Mouse (Mus musculus) spleen, adult 2 months (tissue): ENCODE data around the gene Atoh1. TPM values are rescaled to one million over a fixed set of nuclear protein-coding genes. Genes with fewer than 3 reads are reported as not detected.

Source experiments
- DNase-seq, 2 experiments: peaks; one replicate each; pipeline versions ENCODE4 v3.0.0 to v3.0.0-alpha.2; 2012 to 2021; ENCODE audit warnings: low spot score in 2 of 2, low read depth in 1 of 2
- H3K27ac ChIP-seq: fragments of 200-500 bp; 2 replicates; pipeline ENCODE4 v1.5.1; 2012; ENCODE audit warnings: low read length, inconsistent platforms; ENCODE audit not compliant: insufficient read depth
- H3K27me3 ChIP-seq: fragments of 200-500 bp; 2 replicates; pipeline ENCODE4 v1.6.1; 2012; ENCODE audit warnings: mild to moderate bottlenecking, moderate library complexity, low read length, inconsistent platforms; ENCODE audit not compliant: control insufficient read depth, insufficient read depth
- H3K36me3 ChIP-seq: fragments of 200-500 bp; 2 replicates; pipeline ENCODE4 v1.6.1; 2012; ENCODE audit warnings: mild to moderate bottlenecking, low read length, inconsistent platforms; ENCODE audit not compliant: control insufficient read depth, insufficient read depth
- H3K4me1 ChIP-seq: fragments of 200-500 bp; 2 replicates; pipeline ENCODE4 v1.6.1; 2011; ENCODE audit warnings: inconsistent platforms; ENCODE audit not compliant: control insufficient read depth, insufficient read depth, insufficient read length
- H3K4me3 ChIP-seq: fragments of 200-500 bp; 2 replicates; pipeline ENCODE4 v1.5.1; 2011; ENCODE audit warnings: mild to moderate bottlenecking, inconsistent platforms; ENCODE audit not compliant: insufficient read depth, insufficient read length; ENCODE audit errors: extremely low read depth
- CTCF ChIP-seq: fragments of 200-500 bp; IDR thresholded peaks from 2 replicates; pipeline ENCODE4 v1.5.1; 2011; ENCODE audit warnings: mild to moderate bottlenecking, inconsistent platforms; ENCODE audit not compliant: insufficient read depth, insufficient read length, insufficient replicate concordance; ENCODE audit errors: extremely low read depth
- POLR2A ChIP-seq: fragments of 200-500 bp; IDR thresholded peaks from 2 replicates; pipeline ENCODE4 v1.6.1; 2011; ENCODE audit warnings: low read depth, low read length, inconsistent platforms
- WGBS: fragments of 180-500 bp; shearing (Covaris S2); methylation state at CpG from one replicate; pipeline ENCODE4 v1.1.7; 2018; 5-methylcytosine and 5-hydroxymethylcytosine counted together
- polyA plus RNA-seq: library from polyadenylated mRNA; depleted of rRNA; stranded (reverse); fragments of >200 nt; gene quantifications from 2 replicates; pipeline ENCODE4 v1.2.3, GENCODE M21; 2012

Atoh1 gene
- polyA plus RNA-seq, 1 experiment: not detected

DNA sequence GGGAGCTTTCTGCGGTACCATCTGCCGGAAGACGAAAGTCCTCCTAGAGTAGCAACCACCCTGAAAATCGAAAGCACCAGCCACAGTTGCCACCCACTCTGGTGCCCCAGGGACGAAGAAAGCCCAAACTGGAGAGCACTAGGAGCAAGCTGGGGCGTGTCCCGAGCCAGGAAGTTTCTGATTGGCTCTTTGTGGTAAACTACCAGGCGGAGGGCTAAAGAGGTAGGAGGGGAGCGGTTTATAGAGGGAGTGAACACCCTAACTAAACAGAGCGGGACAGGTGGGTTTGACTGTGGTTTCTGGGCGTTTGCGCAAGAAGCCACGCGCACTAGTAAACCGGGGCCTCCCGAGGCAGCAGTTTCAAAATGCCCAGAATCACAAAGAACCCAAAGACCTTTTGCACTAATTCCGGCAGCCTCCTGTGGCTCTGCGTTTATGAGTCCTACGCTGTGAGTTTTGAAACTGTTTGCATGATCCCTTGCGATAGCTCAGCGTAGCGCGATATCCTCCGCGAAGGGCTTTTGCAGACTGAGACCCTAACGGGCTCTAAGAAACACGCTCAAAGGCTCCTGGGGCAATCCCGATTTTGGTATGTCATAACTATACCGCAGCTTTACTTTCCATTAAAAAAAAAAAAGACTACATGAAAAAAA, 1.0 kb upstream of the Atoh1 start:
- under 1% methylated on average over 29 of the region's 29 CpGs for WGBS
- DNase-seq: no peak
- H3K27ac ChIP-seq: no peak overlapping the region
- no peaks in the 10 kb centered on the region for H3K36me3 ChIP-seq
- H3K4me1 ChIP-seq: no peaks in the 10 kb centered on the region
- TF ChIP-seq CTCF (no peak), POLR2A (no peak)
- H3K4me3 ChIP-seq: no peak overlapping the region
- peaks cover 18% of the 10 kb centered on the region for H3K27me3 ChIP-seq

DNA sequence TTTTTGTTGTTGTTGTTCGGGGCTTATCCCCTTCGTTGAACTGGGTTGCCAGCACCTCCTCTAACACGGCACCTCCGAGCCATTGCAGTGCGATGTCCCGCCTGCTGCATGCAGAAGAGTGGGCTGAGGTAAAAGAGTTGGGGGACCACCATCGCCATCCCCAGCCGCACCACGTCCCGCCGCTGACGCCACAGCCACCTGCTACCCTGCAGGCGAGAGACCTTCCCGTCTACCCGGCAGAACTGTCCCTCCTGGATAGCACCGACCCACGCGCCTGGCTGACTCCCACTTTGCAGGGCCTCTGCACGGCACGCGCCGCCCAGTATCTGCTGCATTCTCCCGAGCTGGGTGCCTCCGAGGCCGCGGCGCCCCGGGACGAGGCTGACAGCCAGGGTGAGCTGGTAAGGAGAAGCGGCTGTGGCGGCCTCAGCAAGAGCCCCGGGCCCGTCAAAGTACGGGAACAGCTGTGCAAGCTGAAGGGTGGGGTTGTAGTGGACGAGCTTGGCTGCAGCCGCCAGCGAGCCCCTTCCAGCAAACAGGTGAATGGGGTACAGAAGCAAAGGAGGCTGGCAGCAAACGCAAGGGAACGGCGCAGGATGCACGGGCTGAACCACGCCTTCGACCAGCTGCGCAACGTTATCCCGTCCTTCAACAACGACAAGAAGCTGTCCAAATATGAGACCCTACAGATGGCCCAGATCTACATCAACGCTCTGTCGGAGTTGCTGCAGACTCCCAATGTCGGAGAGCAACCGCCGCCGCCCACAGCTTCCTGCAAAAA, 496 bp downstream of the Atoh1 start:
- Histone ChIP-seq H3K36me3 (no peaks in the 10 kb centered on the region), H3K4me3 (0 out of 2 replicates have a peak overlapping the region, but pooled peaks have one; percentile 1), H3K27me3 (peaks cover 20% of the 10 kb centered on the region), H3K4me1 (no peaks in the 10 kb centered on the region), H3K27ac (no peak overlapping the region)
- DNase-seq: no peak
- TF ChIP-seq CTCF: no peak
- no peak for TF ChIP-seq POLR2A
- under 1% methylated on average over 53 of the region's 53 CpGs for WGBS

DNA sequence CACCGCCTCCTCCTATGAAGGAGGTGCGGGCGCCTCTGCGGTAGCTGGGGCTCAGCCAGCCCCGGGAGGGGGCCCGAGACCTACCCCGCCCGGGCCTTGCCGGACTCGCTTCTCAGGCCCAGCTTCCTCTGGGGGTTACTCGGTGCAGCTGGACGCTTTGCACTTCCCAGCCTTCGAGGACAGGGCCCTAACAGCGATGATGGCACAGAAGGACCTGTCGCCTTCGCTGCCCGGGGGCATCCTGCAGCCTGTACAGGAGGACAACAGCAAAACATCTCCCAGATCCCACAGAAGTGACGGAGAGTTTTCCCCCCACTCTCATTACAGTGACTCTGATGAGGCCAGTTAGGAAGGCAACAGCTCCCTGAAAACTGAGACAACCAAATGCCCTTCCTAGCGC, 1.1 kb downstream of the Atoh1 start:
- Histone ChIP-seq H3K27me3 (peaks cover 26% of the 10 kb centered on the region), H3K4me1 (peaks cover 2% of the 10 kb centered on the region; the same call in 1 of the 2 replicates), H3K36me3 (no peaks in the 10 kb centered on the region), H3K27ac (no peak overlapping the region), H3K4me3 (no peak overlapping the region)
- TF ChIP-seq CTCF (no peak), POLR2A (no peak)
- no peak for DNase-seq
- WGBS: 3% methylated on average over 19 of the region's 19 CpGs

DNA sequence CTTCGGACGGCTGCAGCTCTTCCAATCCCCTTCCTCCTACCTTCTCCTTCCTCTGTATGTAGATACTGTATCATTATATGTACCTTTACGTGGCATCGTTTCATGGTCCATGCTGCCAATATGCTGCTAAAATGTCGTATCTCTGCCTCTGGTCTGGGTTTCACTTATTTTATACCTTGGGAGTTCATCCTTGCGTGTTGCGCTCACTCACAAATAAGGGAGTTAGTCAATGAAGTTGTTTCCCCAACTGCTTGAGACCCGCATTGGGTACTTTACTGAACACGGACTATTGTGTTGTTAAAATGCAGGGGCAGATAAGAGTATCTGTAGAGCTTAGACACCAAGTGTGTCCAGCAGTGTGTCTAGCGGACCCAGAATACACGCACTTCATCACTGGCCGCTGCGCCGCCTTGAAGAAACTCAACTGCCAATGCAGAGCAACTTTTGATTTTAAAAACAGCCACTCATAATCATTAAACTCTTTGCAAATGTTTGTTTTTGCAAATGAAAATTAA, 1.6 kb downstream of the Atoh1 start:
- H3K27me3 ChIP-seq: peaks cover 28% of the 10 kb centered on the region
- no peaks in the 10 kb centered on the region for H3K36me3 ChIP-seq
- TF ChIP-seq CTCF: no peak
- TF ChIP-seq POLR2A: no peak
- 20% methylated on average over 14 of the region's 14 CpGs for WGBS
- no peak for DNase-seq
- H3K4me3 ChIP-seq: no peak overlapping the region
- no peak overlapping the region for H3K27ac ChIP-seq
- H3K4me1 ChIP-seq: peaks cover 2% of the 10 kb centered on the region; the same call in 1 of the 2 replicates

DNA sequence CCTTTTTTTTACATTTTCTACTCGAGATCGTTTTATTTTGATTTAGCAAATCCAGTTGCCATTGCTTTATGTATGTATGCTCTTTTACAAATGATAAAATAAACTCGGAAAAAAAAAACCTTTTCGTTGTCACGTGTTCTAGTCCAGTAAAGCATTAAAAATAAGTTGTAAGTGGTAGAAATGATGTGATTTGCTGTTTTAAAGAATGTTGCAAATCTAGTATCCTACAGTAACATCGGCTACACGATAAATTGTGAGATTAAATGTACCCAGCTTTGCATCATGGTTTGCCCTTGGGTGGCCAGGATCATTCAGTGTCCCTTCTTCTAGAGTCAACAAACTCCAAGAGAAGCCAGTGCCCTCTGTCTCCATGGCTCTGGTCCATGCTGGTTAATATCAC, 2.2 kb downstream of the Atoh1 start:
- no peak for DNase-seq
- H3K36me3 ChIP-seq: no peaks in the 10 kb centered on the region
- H3K27me3 ChIP-seq: peaks cover 28% of the 10 kb centered on the region
- H3K4me3 ChIP-seq: no peak overlapping the region
- 9% methylated on average over 7 of the region's 7 CpGs for WGBS
- TF ChIP-seq CTCF (no peak), POLR2A (no peak)
- no peak overlapping the region for H3K27ac ChIP-seq
- H3K4me1 ChIP-seq: peaks cover 2% of the 10 kb centered on the region; the same call in 1 of the 2 replicates

DNA sequence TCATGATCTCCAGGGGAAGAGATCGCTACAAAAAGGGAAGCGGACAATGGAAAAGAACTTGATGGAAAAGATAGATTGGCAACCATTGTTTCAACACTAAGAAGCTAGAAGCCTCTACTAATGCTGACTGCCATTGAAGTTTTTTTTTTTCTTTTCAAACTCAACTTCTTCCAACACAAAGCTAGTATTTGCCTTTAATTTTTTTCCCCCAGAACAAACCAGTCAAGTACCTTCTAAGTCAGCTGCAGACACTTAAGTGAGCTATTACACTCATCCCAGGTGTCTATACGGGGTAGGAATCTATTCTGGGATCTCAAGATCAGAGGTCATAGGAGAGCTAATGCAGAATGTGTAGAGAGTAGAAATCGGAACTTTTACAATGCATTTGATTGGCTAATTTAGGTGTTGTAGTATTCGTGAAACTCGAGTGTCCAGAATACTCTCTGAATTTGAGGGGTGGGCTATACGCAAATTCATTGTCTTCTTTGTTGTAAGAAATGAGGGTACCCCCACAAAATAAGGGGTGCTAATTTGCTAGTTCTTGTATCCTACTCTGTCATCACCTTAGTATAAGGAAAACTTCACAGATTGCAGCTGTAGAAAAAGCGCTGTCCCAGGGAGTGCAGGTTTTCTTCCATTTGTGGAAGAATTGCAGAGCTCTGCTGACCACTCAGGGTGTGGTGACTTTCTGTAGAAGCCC, 2.8 kb downstream of the Atoh1 start:
- DNase-seq: no peak
- H3K4me1 ChIP-seq: peaks cover 2% of the 10 kb centered on the region; the same call in 1 of the 2 replicates
- no peak overlapping the region for H3K27ac ChIP-seq
- no peak overlapping the region for H3K4me3 ChIP-seq
- TF ChIP-seq POLR2A (no peak), CTCF (no peak)
- WGBS: 11% methylated on average over 8 of the region's 8 CpGs
- peaks cover 28% of the 10 kb centered on the region for H3K27me3 ChIP-seq
- H3K36me3 ChIP-seq: no peaks in the 10 kb centered on the region

DNA sequence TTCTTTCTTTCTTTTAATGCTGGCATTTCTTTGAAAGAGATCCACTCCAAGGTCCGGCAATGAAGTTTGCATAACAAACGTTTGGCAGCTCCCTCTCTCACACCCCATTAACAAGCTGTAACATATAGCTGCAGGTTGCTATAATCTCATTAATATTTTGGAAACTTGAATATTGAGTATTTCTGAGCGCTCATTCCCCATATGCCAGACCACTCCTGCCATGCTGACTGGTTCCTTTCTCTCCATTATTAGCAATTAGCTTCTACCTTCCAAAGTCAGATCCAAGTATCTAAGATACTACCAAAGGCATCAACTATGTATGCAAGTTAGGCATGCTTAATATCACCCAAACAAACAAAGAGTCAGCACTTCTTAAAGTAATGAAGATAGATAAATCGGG, 4.4 kb downstream of the Atoh1 start:
- Histone ChIP-seq H3K27me3 (peaks cover 28% of the 10 kb centered on the region), H3K4me1 (peaks cover 2% of the 10 kb centered on the region; the same call in 1 of the 2 replicates), H3K4me3 (no peak overlapping the region), H3K36me3 (no peaks in the 10 kb centered on the region), H3K27ac (no peak overlapping the region)
- WGBS: 14% methylated on average over 4 of the region's 4 CpGs
- no peak for TF ChIP-seq CTCF
- TF ChIP-seq POLR2A: no peak
- DNase-seq: no peak
